Mouse (Mus musculus) T-helper 1 cell (primary cell): ENCODE results near the gene Klk14.
"Not testable (repeated sequence)": the region's sequence is repeated elsewhere in the genome, so short reads cannot be mapped to it uniquely, and the experiment has no call there.

Experiments
- in situ Hi-C: fragments of 300-600 bp; cut with MboI, MseI; formaldehyde crosslinking; loops from one replicate; pipeline ENCODE4 v1.15.1; 2025; ENCODE audit warnings: high pct_unique_total_duplicates

Gene Klk14

DNA sequence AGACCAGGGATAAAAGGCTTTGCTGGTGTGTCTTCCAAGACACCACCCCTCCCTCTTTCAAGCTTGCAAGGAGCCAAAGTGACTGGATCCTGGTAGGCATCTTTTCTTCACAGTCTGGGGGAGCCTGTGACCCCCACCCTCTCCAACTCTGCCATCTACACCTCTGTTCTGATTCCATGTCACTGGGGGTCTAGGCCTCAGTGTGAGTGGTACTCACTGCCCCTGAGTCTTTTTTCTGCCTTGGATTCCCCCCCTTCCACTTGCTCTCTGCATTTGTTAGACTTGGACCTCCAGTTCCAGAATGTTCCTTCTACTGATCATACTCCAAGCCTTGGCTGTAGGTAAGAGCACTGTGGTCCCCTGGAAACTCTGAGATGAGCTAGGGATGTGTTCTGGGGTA lies at the start of gene Klk14:
Gene Klk14 (plus strand): TSS at position 301 of the 400 bp plus-strand sequence.
- in situ Hi-C loops: no loop called here

DNA sequence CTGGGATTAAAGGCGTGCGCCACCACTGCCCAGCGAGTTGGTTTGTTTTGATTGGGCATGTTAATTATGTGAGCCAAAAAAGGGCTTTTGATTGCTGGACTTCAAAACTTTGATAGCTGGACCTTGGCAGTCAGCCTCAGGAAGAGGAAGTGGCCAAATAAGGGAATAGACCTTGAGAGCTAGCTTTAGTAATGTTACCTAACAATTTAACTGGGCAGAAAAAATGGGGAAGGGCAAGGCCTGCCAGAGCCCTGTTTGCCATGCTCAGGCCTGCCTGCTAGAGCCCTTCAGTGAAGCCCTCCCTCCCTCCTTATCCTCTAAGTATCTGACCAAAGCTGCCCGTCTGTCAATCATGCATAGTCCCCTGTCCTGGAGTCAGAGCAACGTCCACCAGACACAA lies 47.6 kb upstream of the Klk14 start:
- in situ Hi-C loops: no loop called here

DNA sequence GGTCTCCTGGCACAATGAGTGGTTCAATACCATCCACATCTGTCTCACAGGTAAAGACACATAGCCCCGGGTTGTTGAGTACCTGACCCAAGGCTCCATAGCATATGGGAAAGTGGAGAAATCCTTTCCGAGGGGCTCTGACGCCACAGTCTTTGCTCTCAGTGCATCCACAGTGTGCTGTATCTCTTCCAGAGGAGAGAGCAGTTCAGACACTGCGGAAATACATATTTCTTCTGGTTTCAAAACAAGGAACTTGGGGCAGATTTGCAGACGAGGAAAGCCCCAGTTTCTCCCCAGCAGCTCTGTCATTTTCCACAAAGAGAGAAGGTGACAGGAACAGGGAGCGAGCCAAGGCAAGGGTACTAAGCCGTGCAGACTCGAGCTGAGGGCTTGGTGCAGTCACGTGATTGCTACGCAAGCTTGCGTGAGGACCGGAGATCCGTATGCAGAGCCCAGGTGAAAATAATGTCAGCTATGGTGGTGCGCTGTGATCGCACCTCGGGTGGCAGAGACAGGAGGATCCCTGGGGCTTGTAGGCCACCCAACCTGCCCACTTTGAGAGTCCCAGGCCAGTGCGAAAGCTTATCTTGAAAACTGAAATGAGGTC lies 47.1 kb upstream of the Klk14 start:
- in situ Hi-C loops: no loop called here

DNA sequence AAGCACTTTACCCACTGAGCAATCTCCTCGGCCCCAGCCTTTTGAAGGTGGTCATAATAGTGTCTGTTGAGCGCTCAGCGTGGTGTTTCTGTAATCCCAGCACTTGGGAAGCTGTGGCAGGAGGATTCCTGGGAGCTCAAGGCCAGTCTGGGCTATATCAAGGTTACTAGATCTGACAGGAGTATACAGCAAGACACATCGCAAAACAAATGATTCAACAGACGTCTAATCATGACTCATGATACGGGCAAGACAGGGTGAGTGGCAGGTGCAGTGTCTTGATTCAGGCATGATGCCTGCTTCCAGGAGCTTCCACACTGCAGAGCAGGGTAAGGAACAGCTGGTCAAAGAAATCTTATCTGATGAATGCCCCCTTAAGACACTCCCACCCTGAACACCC lies 37.5 kb upstream of the Klk14 start:
- in situ Hi-C loops: no loop called here

DNA sequence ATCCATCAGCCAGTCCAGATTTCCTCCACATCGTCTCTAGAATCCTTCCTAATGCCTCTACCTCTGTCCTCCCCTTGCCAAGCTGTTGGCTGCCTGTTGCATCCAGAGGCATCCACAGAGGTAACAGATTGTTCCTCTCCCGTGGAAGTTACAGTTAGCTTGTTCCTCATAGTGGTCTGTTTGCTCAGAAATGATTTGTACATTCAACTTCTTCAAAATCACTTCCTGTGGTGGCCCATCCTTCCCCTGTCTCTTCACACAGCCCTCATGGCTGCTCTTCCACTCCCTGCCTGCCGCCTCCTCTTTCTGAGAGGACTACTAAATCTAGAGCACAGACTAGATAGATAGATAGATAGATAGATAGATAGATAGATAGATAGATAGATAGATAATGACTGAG lies 35.7 kb upstream of the Klk14 start:
- in situ Hi-C loops: no loop called here

DNA sequence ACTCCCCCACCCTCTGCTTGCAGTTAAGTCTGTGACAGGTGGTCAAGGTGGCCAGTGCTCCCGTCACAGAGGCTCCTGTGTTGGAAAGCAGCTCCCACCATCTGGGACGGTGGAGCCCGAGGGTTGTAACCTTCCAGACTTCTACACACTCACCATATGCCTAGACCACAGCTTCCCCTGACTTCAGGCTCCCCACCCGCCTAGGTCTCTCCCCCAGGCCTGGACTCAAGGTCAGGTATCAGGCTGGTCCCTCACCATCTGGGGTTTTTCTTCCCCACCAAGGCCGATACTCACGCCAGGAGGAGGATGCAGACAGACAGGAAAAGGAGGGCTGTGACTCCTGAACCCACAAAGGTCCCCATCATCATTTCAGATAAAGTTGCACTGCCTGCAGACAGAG lies 34.0 kb upstream of the Klk14 start:
- in situ Hi-C loops: no loop called here

DNA sequence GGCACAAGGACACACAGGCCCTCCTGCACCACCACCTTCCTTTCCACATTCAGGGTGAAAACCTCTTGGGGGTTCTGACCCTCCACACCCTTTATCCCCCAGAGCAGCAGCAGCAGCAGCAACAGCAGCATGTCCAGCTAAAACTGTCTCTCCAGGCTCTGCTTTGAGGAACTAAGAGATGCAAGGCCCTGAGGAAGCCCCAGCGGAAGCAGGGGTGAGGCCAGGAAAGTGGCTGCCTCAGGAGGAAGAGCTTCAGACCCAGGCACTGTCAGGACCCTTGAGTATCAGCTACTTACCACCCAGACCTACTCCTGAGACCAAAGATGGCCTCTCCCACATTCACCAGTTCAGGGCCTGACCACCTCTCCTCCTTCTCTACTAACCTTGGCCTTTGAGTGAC lies 30.2 kb upstream of the Klk14 start, which contains the start of gene Siglece:
Gene Siglece (minus strand): TSS at position 160 of the 400 bp plus-strand sequence.
- in situ Hi-C loops: no loop called here

DNA sequence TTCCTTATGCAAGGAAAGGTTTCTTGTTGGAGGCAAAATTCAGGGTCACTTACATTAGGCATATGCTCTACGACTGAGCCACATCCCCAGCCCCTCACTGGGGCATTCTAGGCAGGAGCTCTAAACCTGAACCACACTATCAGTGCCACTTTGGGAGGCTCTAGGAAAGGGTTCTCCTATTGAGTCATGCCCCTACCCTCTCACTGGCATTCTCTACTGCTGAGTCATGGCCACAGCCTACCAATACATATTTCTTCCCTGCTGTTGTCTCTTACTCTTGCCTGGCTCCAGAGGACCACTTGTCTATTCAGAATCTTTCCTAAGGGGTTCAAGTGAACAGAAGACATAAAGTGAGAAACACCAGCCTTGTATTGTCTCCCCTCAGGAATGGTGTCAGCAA lies 27.4 kb upstream of the Klk14 start:
- in situ Hi-C loops: no loop called here

DNA sequence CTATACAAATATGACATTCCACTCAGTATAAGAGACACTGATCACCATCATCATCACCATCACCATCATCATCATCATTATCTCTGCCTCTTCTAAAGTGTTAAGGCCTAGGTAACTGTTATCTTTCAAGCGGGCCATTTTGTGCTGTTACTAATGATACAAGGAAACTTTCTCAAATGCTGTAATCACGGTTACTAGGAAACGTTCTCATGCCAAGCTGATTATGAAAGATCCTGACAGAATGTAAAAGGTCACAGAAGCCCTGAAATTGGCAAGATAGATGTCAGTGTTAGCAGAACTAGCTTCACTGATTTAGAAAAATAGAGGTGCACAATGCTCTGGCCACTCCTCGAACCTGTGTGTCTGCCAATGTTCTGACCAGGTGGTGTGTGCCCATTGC lies 23.0 kb upstream of the Klk14 start:
- in situ Hi-C loops: not testable (repeated sequence)

DNA sequence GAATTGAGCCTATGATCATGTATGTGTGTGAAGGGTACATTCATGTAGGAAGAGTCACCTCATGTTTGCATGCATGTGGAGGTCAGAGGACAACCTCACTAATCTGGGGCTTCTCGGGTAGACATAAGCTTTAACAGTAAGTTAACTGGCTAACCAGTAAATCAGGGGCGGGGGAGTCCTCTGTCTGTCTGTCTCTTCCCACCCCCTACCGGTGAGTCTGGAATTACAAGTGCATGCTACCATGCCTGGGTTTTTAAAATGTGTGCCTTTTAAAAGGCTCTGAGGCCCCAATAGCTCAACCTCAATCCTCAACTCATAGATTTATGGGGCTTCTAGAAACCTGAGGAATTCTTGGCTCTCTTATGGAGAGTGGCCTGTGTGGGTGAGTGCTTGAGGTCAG lies 21.6 kb upstream of the Klk14 start:
- in situ Hi-C loops: no loop called here

DNA sequence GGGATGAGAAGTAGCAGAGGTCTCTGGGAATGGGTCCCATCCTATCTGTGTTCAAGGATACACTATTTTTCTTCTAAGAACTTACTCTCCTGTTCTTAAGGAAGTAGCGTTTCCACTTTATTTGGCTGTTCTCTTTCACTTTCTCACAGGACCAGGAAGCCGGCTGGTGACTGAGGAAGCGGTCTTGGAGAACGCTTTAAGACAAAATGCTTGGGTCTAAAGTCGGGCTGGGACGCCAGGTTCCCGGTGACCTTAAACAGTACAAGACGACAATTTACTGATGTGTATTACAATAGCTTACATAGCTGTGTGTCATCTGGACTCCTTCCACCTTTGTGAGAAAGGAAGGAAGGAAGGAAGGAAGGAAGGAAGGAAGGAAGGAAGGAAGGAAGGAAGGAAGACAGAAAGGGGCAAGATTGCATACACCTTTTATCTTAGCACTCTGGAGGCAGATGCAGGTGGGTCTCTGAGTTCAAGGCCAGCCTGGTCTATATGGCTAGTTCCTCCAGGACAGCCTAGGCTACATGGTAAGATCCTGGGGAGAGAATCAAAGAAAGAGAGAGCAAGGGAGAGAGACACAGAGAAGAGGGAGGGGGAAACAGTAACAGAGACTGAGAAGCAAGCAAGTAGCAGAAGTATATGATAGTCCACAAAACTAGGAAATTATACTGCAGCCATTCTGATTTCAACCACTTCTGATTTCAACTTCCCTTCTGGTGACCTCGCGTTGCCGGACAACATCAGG lies 19.0 kb upstream of the Klk14 start:
- in situ Hi-C loops: loop anchor here (5.0 kb wide), 2 partner anchors 89 to 126 kb away; partner anchors contain the start of gene Klk8

DNA sequence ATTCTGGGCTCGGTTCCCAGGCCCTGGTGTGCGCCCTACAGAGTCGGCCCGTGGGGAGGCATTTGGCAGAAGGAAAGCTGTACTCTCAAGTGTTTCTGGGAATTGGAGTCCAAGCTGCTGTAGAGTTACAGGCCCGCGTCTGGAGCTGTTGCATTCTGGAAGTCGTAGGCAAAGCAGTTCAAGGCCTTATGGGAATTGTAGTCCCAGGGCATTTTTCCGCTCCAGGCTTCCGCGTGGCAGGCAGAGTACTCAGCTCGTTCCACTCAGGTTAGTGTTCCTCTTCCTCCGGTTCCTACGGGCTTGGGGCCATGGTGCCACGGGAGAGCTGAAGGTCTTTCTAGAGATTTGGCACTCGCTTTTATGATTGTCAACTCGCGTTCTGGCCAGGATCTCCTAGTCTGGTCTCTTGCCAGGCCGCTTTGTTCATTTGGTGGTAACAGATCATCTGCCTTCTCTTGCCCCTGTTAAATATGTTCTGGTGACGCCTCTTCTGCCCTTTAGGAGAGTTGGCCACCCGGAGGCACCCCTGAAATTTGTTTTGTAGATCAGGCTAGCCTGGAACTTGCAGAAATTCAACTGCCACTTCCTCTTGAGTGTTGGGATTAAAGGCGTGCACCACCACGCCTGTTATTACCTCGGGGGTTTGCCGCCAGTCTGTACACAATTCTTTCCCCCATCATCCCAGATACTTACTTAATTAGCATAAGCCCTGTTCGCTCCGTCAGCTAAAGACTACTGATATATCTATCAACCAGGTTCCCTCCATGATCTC lies 18.2 kb upstream of the Klk14 start, which contains the start of gene Ctu1:
Gene Ctu1 (plus strand): TSS at position 208 of the 772 bp plus-strand sequence.
- in situ Hi-C loops: loop anchor here (5.0 kb wide), 2 partner anchors 90 to 125 kb away; partner anchors contain the start of gene Klk8

DNA sequence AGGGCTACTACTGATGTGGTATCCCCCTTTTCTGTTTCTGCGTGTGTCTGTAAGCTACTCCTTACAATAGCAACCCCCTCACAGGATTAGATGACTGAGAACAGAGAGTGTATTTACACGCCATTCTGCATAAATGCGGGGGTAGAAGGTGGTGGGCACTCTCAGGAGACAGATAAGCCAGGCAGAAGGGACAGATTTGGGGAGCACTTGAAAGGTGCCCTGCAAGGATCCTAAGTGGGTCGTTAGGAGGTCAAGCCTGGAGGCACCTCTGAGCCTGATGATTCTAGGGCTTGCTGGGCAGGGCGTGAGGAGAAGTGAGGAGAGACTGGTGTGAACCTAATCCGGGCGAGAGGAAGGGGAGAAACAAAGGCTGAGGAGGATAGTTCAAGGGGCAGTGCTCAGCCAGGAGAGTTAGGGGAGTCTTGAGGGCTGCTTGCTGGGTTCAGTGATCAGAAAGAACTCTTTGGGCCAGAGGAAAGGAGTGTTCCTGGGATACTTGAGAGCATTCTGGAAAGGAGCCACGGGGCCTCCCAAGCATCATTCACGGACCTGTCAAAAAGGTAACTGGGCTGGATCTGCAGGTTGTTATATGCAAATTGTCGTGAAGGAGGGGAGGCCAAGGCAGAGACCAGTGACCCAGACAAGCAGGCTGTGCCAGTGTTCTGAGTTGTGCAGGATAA lies 17.5 kb upstream of the Klk14 start:
- in situ Hi-C loops: loop anchor here (5.0 kb wide), 2 partner anchors 90 to 125 kb away; partner anchors contain the start of gene Klk8

DNA sequence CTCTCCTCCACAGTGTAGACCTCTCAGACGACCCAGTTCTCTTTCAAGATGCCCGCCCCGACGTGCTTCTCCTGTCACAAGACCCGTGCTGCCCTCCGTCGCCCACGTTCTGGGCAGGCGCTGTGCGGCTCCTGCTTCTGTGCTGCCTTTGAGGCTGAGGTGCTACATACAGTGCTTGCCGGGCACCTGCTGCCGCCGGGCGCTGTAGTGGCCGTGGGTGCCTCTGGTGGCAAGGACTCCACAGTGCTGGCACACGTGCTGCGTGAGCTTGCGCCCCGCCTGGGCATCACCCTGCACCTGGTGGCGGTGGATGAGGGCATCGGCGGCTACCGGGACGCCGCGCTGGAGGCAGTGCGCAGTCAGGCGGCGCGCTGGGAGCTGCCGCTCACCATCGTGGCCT lies 15.1 kb upstream of the Klk14 start:
- in situ Hi-C loops: no loop called here

DNA sequence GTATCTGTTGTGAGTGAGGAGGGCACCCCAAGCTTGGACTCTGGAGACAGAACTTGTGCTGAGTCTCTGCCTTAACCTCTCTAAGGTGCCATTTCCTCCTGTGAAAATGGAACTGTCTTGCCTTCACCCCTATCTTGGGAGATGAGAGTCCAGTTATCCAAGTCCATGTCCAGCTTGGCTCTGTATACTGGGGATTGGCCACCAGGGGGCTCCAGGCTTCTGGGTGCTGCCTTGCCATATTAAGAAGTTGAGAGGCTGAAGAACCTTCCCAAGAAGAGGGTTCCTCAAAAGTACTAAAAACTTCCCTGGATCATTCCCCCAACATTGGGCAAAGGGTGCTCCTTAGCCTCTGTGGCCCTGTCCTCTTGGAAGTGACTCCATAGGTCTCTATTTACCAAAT lies 11.7 kb upstream of the Klk14 start:
- in situ Hi-C loops: no loop called here

DNA sequence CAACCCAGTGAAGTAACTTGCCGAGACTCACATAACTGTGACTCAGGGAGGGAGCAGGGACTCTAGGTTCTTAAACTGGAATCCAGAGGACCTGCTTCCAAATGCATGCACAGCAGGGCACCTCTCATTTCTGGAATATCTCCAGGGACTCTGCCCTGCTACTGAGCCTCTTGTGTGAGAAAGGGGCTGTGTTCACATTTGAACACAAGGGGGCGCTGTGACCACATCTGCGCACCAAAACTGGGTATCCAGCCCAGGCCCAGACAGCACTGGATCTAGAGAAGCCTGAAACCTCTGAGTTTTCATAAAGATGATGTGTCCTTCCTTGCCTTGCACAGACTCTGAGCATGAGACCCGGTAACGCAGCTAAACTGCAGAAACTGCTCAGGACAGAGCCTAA lies 9.3 kb upstream of the Klk14 start:
- in situ Hi-C loops: loop anchor here (5.0 kb wide), 1 partner anchor 211 kb away; no protein-coding TSS in a partner anchor

DNA sequence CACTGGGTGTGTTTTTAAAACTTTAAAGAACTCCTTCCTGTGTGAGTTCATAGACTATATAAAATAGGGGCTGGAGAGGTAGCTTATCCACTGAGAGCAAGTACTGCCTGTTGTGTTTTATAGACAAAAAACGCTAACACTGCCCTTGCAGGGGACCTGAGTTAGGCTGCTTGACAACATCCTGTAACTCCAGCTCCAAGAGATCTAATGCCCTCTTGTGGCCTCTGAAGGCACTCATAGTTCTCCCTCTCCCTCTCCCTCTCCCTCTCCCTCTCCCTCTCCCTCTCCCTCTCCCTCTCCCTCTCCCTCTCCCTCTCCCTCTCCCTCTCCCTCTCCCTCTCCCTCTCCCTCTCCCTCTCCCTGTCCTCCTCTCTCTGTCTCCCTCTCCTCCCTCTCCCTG lies 7.7 kb upstream of the Klk14 start:
- in situ Hi-C loops: loop anchor here (5.0 kb wide), 1 partner anchor 210 kb away; no protein-coding TSS in a partner anchor

DNA sequence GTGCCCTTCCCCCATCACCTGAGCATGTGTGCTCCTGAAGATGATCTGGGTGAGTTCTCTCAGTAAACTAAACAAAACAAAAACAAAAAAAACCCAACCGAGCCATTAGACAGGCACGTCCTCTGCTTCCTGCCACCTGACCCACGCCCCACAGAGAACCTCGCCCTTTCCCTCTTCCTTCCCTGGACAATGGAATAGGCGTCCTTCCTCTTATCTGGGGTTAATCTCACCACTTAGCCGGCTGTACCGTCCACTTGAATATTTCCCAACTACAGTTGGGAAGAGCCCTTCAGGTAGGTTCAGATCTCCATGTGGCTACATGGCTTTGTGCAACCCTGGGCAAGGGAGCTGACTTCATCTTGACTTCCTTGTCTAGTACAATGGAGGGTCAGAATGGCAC lies 5.1 kb upstream of the Klk14 start:
- in situ Hi-C loops: no loop called here

DNA sequence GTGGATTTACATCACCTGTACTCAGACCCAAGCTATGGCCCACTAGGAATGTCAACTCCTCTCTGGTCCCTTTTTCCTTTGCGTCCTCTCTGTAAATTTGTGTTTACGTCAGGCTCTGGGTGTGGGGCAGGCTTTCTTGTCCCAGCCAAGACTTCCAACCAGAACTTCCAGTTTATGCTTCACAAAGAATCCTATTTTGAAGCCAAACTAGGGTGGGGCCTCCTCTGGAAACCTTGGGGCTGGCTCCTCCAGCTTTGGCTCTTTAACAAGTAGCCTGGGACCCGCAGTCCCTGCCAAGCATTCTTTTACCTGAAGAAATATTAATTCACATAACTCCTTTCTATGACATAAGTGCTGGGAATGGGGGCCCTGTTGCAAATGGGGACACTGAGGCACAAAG lies 19.8 kb downstream of the Klk14 start:
- in situ Hi-C loops: no loop called here

DNA sequence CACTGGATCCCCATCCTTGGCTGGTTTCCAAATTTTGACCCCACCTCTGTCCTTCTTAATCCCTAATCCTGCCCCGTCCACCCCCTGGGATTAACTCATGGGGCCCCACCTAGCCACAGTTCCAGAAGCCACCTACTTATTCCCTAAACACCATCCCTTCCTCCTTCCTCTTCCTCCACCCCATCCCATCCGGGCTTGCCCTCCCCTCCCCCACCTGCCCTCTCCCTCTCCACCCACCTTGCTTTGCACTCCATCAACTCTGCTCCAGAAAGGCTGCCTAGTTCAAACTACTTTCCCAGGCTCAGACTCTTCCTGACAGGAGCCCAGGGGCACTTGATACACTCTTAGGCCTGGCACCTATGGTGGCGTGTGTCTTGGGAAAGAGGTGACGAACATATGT lies 22.0 kb downstream of the Klk14 start, which contains the start of gene Klk13:
Gene Klk13 (plus strand): TSS at position 301 of the 400 bp plus-strand sequence.
- in situ Hi-C loops: no loop called here

DNA sequence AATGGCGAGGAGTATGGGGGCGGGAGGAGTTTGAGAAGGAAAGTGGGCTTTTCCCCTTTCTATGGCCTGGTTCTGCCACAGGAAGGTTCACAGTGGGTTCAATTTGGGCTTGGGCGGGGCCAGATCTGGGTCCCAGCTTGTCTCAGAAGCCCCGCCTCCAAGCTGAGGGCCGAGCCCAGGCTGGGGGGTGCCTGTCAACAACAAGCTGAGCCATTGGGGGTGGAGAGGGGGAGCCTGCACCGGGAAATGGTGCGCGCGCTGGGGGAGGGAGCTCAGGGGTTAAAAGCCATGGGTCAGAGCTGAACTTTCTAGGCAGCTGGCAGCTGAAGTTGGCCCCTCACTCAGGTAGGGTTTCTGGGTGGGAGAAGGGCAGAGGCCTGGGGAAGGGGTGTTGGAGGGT lies 22.7 kb downstream of the Klk14 start:
- in situ Hi-C loops: no loop called here
